Mouse (Mus musculus): Measurements from ENCODE around the gene Lrrc30.

DNA sequence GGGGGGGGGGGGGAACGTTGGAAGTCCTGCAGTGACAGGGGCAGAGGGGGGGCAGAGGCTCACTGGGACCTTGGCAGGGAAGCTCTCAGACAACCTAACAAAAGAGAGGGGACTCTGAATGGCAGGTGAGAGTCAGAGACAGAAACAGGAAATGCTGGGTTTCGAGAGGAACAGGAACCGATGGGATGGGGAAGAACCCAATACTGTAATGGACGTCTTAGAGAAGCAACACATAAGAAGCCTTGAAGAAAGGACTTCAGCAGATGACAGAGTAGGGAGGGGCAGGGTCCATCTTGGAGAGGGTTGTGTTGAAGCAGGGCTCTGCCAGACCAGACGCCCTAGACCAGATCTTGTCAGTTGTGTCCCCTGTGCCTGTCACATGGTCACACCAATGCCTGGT is 18.1 kb downstream of the Lrrc30 start:
- TF ChIP-seq EP300 (optimal IDR thresholded peaks at IDR 0.05) (no peak), CTCF (IDR thresholded peaks at IDR 0.05; ENCODE audit: low read depth) (no peak)
